Mouse (Mus musculus) forebrain, postnatal 0 days (tissue): ENCODE data around the gene Tmco4. TPM values are rescaled to one million over a fixed set of nuclear protein-coding genes. Genes with fewer than 3 reads are reported as not detected.

Experiments used
- ATAC-seq: fragments of 200-750 bp; cut with Nextera tagmentation; 2 replicates; pipeline ENCODE4 v1.8.0; 2017; ENCODE audit warnings: mild to moderate bottlenecking, moderate library complexity
- DNase-seq: peaks from one replicate; pipeline ENCODE4 v3.0.0-alpha.2; 2015
- H3K27ac ChIP-seq: fragments of 300-500 bp; sonication (generic); 2 replicates; pipeline ENCODE4 v1.5.1; 2014; ENCODE audit warnings: low read depth, mild to moderate bottlenecking, antibody characterized with exemption, low read length, moderate library complexity, mixed read lengths
- H3K27me3 ChIP-seq: fragments of 300-500 bp; sonication (generic); 2 replicates; pipeline ENCODE4 v1.6.1; 2014; ENCODE audit warnings: mild to moderate bottlenecking, low read length, mixed read lengths; ENCODE audit not compliant: insufficient read depth
- H3K36me3 ChIP-seq: fragments of 300-500 bp; sonication (generic); 2 replicates; pipeline ENCODE4 v1.6.1; 2014; ENCODE audit warnings: mild to moderate bottlenecking, moderate library complexity; ENCODE audit not compliant: insufficient read depth
- H3K4me1 ChIP-seq: fragments of 300-500 bp; sonication (generic); 2 replicates; pipeline ENCODE4 v1.6.1; 2014; ENCODE audit warnings: antibody characterized with exemption; ENCODE audit not compliant: insufficient read depth
- H3K4me2 ChIP-seq: fragments of 300-500 bp; sonication (generic); 2 replicates; pipeline ENCODE4 v1.6.1; 2014; ENCODE audit warnings: low read depth, mild to moderate bottlenecking, moderate library complexity
- H3K4me3 ChIP-seq: fragments of 300-500 bp; sonication (generic); 2 replicates; pipeline ENCODE4 v1.5.1; 2014; ENCODE audit warnings: low read depth, low read length, mixed read lengths
- H3K9ac ChIP-seq: fragments of 300-500 bp; sonication (generic); 2 replicates; pipeline ENCODE4 v1.6.1; 2014; ENCODE audit warnings: mild to moderate bottlenecking
- H3K9me3 ChIP-seq: fragments of 300-500 bp; sonication (generic); 2 replicates; pipeline ENCODE4 v1.6.1; 2016; ENCODE audit warnings: low read length
- CTCF ChIP-seq: sonication (generic); IDR thresholded peaks from 2 replicates; pipeline ENCODE4 v1.5.1; 2016; ENCODE audit warnings: antibody characterized with exemption, control low read depth, low read depth
- WGBS: fragments of 180-500 bp; shearing (Covaris S2); extraction: QIAGEN DNeasy Blood & Tissue Kit; methylation state at CpG from one replicate; pipeline ENCODE4 v1.1.7; 2014; 5-methylcytosine and 5-hydroxymethylcytosine counted together
- polyA plus RNA-seq: library from polyadenylated mRNA; unstranded; fragments of >200 nt; fragmentation: Nextera tagmentation; extraction: Ambion mirVana; gene quantifications from 2 replicates; pipeline ENCODE4 v1.2.1, GENCODE M21; 2015
- total RNA-seq: library from RNA; depleted of rRNA; stranded (reverse); fragments of >200 nt; gene quantifications from 2 replicates; pipeline ENCODE4 v1.2.3, GENCODE M21; 2014

Tmco4 gene
- total and polyA plus RNA-seq, 2 experiments from 2014 or later = 1.5 to 4.0 TPM

DNA sequence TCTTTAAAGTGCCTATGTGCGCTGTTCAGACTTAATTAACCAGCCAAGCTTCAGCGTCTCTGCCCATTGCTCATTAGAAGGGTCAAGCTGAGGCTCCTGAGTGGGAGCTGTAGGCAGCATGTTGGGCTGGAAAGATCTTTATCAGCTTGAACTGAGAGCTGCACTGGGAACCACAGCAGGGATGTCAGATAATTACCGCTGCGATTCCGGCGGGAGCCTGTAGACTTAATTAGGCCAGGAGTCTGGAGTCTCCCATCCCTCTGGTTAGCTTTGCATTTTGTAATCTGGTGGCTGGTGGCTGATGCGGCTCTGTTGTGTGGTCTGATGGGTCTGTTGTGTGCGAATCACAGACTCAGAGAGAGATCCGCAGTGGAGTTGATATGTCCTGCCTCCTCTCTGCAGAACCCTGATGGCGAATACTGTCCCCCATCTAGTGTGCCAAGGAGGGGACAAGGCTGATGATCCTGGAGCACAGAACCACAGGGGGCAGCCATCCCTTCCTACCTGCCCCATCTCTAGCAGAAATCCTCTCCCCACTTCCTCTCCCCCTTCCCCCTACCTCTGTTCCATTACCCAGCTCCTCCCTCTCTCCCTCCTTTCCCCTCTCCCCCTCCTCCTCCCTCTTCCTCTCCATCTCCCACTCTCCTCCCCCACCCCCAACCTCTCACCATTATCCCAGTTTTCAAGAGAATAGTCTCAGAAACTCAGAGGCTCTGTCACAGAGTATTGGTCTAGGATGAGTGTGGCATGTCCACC, 67.6 kb downstream of the Tmco4 start:
- Histone ChIP-seq H3K9ac (no peak overlapping the region), H3K27ac (no peak overlapping the region), H3K4me1 (peaks cover 11% of the 10 kb centered on the region), H3K4me3 (no peak overlapping the region), H3K9me3 (no peaks in the 10 kb centered on the region), H3K27me3 (no peaks in the 10 kb centered on the region; the same call in 1 of the 2 replicates), H3K4me2 (no peak overlapping the region), H3K36me3 (no peaks in the 10 kb centered on the region)
- 5% methylated on average over 10 of the region's 10 CpGs for WGBS
- TF ChIP-seq CTCF = no peak
- DNase-seq (no peak), ATAC-seq (peak; percentile 40)

DNA sequence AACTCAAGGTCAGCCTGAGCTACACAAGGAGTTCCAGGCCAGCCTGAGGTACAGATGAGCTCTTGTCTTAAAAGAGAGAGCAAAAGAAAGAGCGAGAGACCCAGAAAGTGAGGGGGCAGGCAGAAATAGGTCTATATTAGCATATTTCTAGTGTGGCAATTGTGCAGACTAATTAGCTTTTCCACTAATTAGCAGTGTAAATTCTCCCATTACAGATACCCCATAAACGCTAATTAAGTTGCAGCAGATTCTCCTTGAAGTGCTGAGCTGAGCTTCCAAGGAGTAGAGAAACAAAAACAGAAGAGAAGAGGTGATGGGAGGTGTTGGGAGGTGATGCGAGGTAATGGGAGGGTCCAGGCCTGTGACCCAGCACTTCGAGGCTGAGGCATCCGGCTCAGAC, 69.9 kb downstream of the Tmco4 start:
- Histone ChIP-seq H3K9ac (no peak overlapping the region), H3K9me3 (no peaks in the 10 kb centered on the region), H3K4me3 (no peak overlapping the region), H3K4me2 (no peak overlapping the region), H3K4me1 (peaks cover 8% of the 10 kb centered on the region), H3K27me3 (no peaks in the 10 kb centered on the region; the same call in 1 of the 2 replicates), H3K27ac (no peak overlapping the region), H3K36me3 (no peaks in the 10 kb centered on the region)
- no peak for TF ChIP-seq CTCF
- DNase-seq (no peak), ATAC-seq (no peak)
- 38% methylated on average over 5 of the region's 5 CpGs for WGBS

DNA sequence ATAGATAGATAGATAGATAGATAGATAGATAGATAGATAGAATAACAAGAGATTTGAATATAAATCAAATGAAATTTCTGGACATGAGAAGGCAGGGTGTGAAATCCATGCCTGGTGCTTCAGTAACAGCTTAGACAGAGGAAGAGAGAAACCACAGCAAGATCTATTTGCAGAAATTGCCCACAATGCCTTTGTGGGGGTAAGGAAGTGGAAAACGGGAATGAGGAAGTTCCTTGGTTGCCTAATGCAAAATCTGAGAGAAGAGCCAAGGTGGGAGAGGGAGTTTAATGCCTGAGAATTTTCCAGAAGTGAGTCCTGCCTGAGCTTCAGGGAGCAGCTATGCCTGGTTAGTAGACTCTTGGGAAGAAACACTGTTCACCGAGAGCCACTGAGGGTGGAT, 70.9 kb downstream of the Tmco4 start:
- Histone ChIP-seq H3K9ac (no peak overlapping the region), H3K4me1 (no peaks in the 10 kb centered on the region; the same call in 1 of the 2 replicates), H3K4me2 (no peak overlapping the region), H3K27me3 (no peaks in the 10 kb centered on the region; the same call in 1 of the 2 replicates), H3K4me3 (no peak overlapping the region), H3K27ac (no peak overlapping the region), H3K9me3 (no peaks in the 10 kb centered on the region), H3K36me3 (no peaks in the 10 kb centered on the region)
- DNase-seq (no peak), ATAC-seq (no peak)
- 89% methylated on average over 2 of the region's 2 CpGs for WGBS
- no peak for TF ChIP-seq CTCF

DNA sequence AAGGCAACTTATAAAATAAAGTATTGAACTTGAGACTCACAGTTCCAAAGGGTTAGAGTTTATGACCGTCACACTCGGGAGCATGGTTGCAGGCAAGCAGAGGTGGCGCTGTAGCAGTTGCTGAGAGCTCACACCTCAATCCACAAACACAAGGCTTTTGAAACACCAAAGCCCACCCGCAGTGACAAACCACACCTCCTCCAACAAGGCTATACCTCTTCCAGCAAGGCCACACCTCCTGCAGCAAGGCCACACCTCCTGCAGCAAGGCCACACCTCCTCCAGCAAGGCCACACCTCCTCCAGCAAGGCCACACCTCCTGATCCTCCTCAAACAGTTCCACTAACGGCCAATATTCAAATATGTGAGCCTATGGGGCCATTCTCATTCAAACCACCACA, 71.9 kb downstream of the Tmco4 start:
- H3K4me1 ChIP-seq = no peaks in the 10 kb centered on the region
- H3K9ac ChIP-seq = no peak overlapping the region
- no peak for TF ChIP-seq CTCF
- no peak overlapping the region for H3K27ac ChIP-seq
- DNase-seq (no peak), ATAC-seq (no peak)
- H3K4me3 ChIP-seq = no peak overlapping the region
- H3K4me2 ChIP-seq = no peak overlapping the region
- no peaks in the 10 kb centered on the region for H3K36me3 ChIP-seq
- H3K9me3 ChIP-seq = no peaks in the 10 kb centered on the region
- 90% methylated on average over 5 of the region's 5 CpGs for WGBS
- no peaks in the 10 kb centered on the region for H3K27me3 ChIP-seq

DNA sequence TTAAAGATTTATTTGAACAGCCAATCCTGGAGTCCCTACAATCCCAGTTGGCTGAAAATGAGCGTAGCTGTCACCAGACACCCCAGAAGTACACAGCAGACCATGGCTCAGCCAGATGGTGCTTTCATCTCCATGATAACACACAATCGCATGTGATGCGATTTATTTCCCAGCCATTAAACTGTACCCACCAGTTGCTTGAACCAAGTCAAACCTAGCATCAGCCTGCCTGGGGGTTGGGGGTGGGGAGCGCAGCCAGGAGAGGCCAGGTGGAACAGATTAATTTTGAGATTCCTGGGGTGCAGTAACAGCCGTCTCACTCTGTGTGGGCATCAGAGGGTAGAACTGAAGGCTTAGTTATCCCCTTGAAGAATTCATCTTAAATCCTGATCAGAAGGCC, 73.7 kb downstream of the Tmco4 start:
- H3K27ac ChIP-seq = no peak overlapping the region
- H3K9me3 ChIP-seq = no peaks in the 10 kb centered on the region
- H3K4me3 ChIP-seq = no peak overlapping the region
- H3K4me2 ChIP-seq = no peak overlapping the region
- DNase-seq (no peak), ATAC-seq (no peak; the same call in 1 of the 2 replicates)
- WGBS = 65% methylated on average over 5 of the region's 5 CpGs
- H3K27me3 ChIP-seq = no peaks in the 10 kb centered on the region
- no peaks in the 10 kb centered on the region for H3K36me3 ChIP-seq
- no peaks in the 10 kb centered on the region for H3K4me1 ChIP-seq
- no peak for TF ChIP-seq CTCF
- no peak overlapping the region for H3K9ac ChIP-seq

DNA sequence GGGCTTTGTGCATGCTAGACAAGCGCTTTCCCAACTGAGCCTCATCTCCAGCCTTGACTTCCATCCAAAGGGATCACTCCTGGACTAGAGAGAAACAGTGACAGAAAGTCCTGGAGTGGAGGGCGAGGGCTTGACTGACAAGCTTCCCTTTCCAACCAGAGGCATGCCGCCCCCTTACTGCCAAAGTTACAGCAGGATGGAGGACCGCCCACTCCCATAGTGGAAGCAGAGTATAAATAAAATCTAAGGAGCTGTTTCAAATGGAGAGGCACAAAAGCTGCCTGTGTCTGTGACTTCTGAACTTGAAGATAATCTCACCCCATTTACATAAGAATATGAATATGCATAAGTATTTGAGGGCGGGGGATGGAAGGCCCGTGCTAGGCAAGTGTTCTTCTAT, 75.8 kb downstream of the Tmco4 start:
- no peaks in the 10 kb centered on the region for H3K36me3 ChIP-seq
- H3K27ac ChIP-seq = no peak overlapping the region
- no peaks in the 10 kb centered on the region for H3K27me3 ChIP-seq
- TF ChIP-seq CTCF = no peak
- H3K4me1 ChIP-seq = no peaks in the 10 kb centered on the region
- DNase-seq = no peak
- 51% methylated on average over 6 of the region's 6 CpGs for WGBS
- no peak overlapping the region for H3K4me2 ChIP-seq
- H3K4me3 ChIP-seq = no peak overlapping the region
- no peaks in the 10 kb centered on the region for H3K9me3 ChIP-seq
- ATAC-seq = peak; percentile 53; the same call in 1 of the 2 replicates
- no peak overlapping the region for H3K9ac ChIP-seq

DNA sequence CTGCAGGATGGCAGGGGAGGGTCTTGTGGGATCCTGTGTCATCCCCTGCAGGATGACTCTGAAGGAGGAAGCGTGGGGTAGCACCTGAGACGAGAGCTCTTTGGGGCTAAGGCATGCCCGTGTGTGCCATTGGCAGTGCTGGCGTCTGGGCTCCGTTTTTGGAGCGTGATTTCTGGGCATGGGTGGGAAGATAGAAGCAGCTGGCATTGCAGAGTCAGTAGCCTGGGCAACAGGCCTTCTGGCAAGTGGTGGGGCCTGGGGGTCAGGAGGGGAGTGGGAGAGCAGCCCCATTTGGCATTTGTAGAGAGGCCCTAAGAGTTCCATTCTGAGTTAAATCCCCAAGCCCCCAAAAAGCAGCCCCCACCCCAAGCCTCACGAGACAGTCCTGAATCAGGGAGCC, 80.1 kb downstream of the Tmco4 start:
- no peak overlapping the region for H3K9ac ChIP-seq
- no peaks in the 10 kb centered on the region for H3K9me3 ChIP-seq
- H3K4me3 ChIP-seq = no peak overlapping the region
- TF ChIP-seq CTCF = no peak
- DNase-seq (no peak), ATAC-seq (no peak)
- H3K27me3 ChIP-seq = no peaks in the 10 kb centered on the region
- H3K27ac ChIP-seq = no peak overlapping the region
- WGBS = 47% methylated on average over 7 of the region's 7 CpGs
- H3K4me1 ChIP-seq = peaks cover 3% of the 10 kb centered on the region; the same call in 1 of the 2 replicates
- no peaks in the 10 kb centered on the region for H3K36me3 ChIP-seq
- no peak overlapping the region for H3K4me2 ChIP-seq
